8 mouse cellular contexts compared by ENCODE assay signal in genomic region chr3:41743436-41743835, GRCm38 (mm10). TPM values are rescaled to one million over a fixed set of nuclear protein-coding genes. Genes with fewer than 3 reads are reported as not detected.
A peak's percentile ranks its signal among the peaks of the same experiment; 100 is the strongest.
DNase-seq lines count a peak whose midpoint lies in the region; ATAC-seq lines count a peak whose summit lies in the region.

No protein-coding gene starts in this region.

- H3K9ac ChIP-seq in embryonic facial prominence, embryonic 14.5 days (ENCODE audit: low read depth, low read length), result no peak overlapping the region
- no peak overlapping the region for H3K9ac ChIP-seq in intestine, embryonic 15.5 days

- H3K4me3 ChIP-seq in heart, embryonic 10.5 days, result peak overlapping the region; percentile 74
- peak overlapping the region; percentile 81 for H3K4me3 ChIP-seq in embryonic facial prominence, embryonic 14.5 days (ENCODE audit: low read depth, low read length)
- H3K4me3 ChIP-seq in intestine, embryonic 15.5 days (replicated peaks), result no peak overlapping the region

- H3K4me2 ChIP-seq in embryonic facial prominence, embryonic 14.5 days (ENCODE audit: low read depth, low read length), result peak overlapping the region; percentile 78
- peak overlapping the region; percentile 61 for H3K4me2 ChIP-seq in intestine, embryonic 15.5 days (replicated peaks)

- H3K9me3 ChIP-seq in heart, embryonic 10.5 days, result no peaks in the 10 kb centered on the region
- H3K9me3 ChIP-seq in embryonic facial prominence, embryonic 14.5 days (ENCODE audit: control insufficient read depth, low read length), result no peaks in the 10 kb centered on the region
- H3K9me3 ChIP-seq in intestine, embryonic 15.5 days, result no peaks in the 10 kb centered on the region

- DNase-seq in heart, embryonic 10.5 days (ENCODE audit: low spot score), result no peak
- DNase-seq in heart, adult 11 months, result no peak
- DNase-seq in NIH3T3 (ENCODE audit: low read depth), result peak; percentile 62
- peak; percentile 37 for DNase-seq in embryonic facial prominence, embryonic 14.5 days (ENCODE audit: low spot score)
- DNase-seq in lung, postnatal 10 days, result peak; percentile 25
- peak; percentile 6 to 14 for DNase-seq in thymus, postnatal 10 days (ENCODE audit: low spot score in 2 of 2)
- DNase-seq in gastrocnemius, adult 8-10 months (ENCODE audit: low spot score in 2 of 2), result no peak

- ATAC-seq in embryonic facial prominence, embryonic 14.5 days (ENCODE audit: low read depth), result no peak
- ATAC-seq in intestine, embryonic 15.5 days, result no peak

- H3K36me3 ChIP-seq in heart, embryonic 10.5 days, result no peaks in the 10 kb centered on the region
- H3K36me3 ChIP-seq in embryonic facial prominence, embryonic 14.5 days (ENCODE audit: control insufficient read depth, insufficient read depth, low read length), result no peaks in the 10 kb centered on the region
- H3K36me3 ChIP-seq in intestine, embryonic 15.5 days, result no peaks in the 10 kb centered on the region

- WGBS in heart, embryonic 10.5 days, result 62% methylated on average over 6 of the region's 6 CpGs
- WGBS in embryonic facial prominence, embryonic 14.5 days, result 42% methylated on average over 6 of the region's 6 CpGs
- 42% methylated on average over 6 of the region's 6 CpGs for WGBS in intestine, embryonic 15.5 days

- peaks cover 7% of the 10 kb centered on the region; the same call in 1 of the 2 replicates for H3K4me1 ChIP-seq in heart, embryonic 10.5 days
- peaks cover 13% of the 10 kb centered on the region for H3K4me1 ChIP-seq in embryonic facial prominence, embryonic 14.5 days (ENCODE audit: control insufficient read depth, insufficient read depth, low read length)
- H3K4me1 ChIP-seq in intestine, embryonic 15.5 days (replicated peaks), result no peaks in the 10 kb centered on the region

- no peak overlapping the region for H3K27ac ChIP-seq in heart, embryonic 10.5 days
- H3K27ac ChIP-seq in embryonic facial prominence, embryonic 14.5 days (replicated peaks; ENCODE audit: low read depth, low read length), result 0 out of 2 replicates have a peak overlapping the region, but pooled peaks have one; percentile 44
- no peak overlapping the region for H3K27ac ChIP-seq in intestine, embryonic 15.5 days

- no peaks in the 10 kb centered on the region for H3K27me3 ChIP-seq in heart, embryonic 10.5 days (ENCODE audit: insufficient read depth, poor library complexity, severe bottlenecking)
- H3K27me3 ChIP-seq in embryonic facial prominence, embryonic 14.5 days (replicated peaks; ENCODE audit: control insufficient read depth, insufficient read depth, low read length), result no peaks in the 10 kb centered on the region
- H3K27me3 ChIP-seq in intestine, embryonic 15.5 days (replicated peaks), result no peaks in the 10 kb centered on the region

RNA-seq across cellular contexts. Expression of gene D3Ertd751e, which starts 1.0 kb away (rescaled TPM):
- polyA plus RNA-seq in heart, embryonic 10.5 days (2016; fragmentation: Nextera tagmentation; extraction: Ambion mirVana), result 19.2 and 19.6 TPM in 2 replicates
- 13.0 and 14.2 TPM in 2 replicates for polyA plus RNA-seq in embryonic facial prominence, embryonic 14.5 days (2014; fragmentation: Nextera tagmentation; extraction: Ambion mirVana)
- polyA plus RNA-seq in intestine, embryonic 15.5 days (2015; fragmentation: Nextera tagmentation; extraction: Ambion mirVana), result 17.4 and 19.1 TPM in 2 replicates
- total RNA-seq in gastrocnemius, adult 8-10 months (2022), result 1 to 10 TPM; 2.6 to 4.3 (median 3.6) TPM

RNA-seq across cellular contexts. Expression of gene Sclt1, which starts 1.1 kb away (rescaled TPM):
- polyA plus RNA-seq in heart, embryonic 10.5 days (2016; fragmentation: Nextera tagmentation; extraction: Ambion mirVana), result 10.0 and 15.4 TPM in 2 replicates
- 17.5 and 19.3 TPM in 2 replicates for polyA plus RNA-seq in embryonic facial prominence, embryonic 14.5 days (2014; fragmentation: Nextera tagmentation; extraction: Ambion mirVana)
- 15.7 and 16.9 TPM in 2 replicates for polyA plus RNA-seq in intestine, embryonic 15.5 days (2015; fragmentation: Nextera tagmentation; extraction: Ambion mirVana)
- total RNA-seq in gastrocnemius, adult 8-10 months (2022), result 1 to 10 TPM; 3.8 to 5.7 (median 4.1) TPM

Comparison
In these comparisons a context has a peak if more than half of its experiments do, and no peak if none do; other contexts are left out.
1. DNase-seq: peak in NIH3T3 (single experiment), embryonic facial prominence, embryonic 14.5 days (single experiment), lung, postnatal 10 days (single experiment) and thymus, postnatal 10 days (2 of 2); none in heart, embryonic 10.5 days (single experiment), heart, adult 11 months (single experiment) and gastrocnemius, adult 8-10 months (0 of 2).